In the genomic region with DNA sequence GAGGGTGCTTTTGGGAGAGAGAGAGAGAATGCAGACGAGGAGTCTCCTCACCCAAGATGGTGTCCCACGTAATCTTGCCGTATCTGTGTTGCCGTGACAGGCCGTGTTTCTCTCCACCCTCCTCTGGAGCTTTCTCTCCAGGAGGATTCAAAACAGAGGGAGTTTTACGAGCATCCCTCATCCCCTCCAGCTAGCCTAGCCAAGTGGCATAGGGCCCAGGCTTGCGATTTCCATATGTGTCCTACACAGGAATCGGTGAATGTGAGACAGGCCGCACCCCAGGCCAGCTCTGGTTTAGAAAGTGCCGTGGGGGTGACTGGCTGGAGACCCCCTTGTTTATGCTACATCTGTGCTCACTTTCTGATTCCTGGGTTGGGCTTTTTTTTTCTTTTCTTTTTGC, we compare ENCODE assay signal across 10 mouse cellular contexts.
DNase-seq lines count a peak whose midpoint lies in the region; ATAC-seq lines count a peak whose summit lies in the region.
"Had no signal": no experiment of that assay in that cellular context is flagged by ENCODE, and none has a peak within 500 bp of the region (broad histone marks: within the 10 kb centered on the region; RNA-seq: fewer than 3 reads in every experiment).

No protein-coding gene starts in this region.

- intact Hi-C loops in heart, postnatal 25 days (cut with DNase I), result no loop called here

- no peaks in the 10 kb centered on the region for H3K27me3 ChIP-seq in intestine, embryonic 15.5 days (replicated peaks)
- H3K27me3 ChIP-seq: forebrain, embryonic 12.5 days had no signal

- peaks cover 19% of the 10 kb centered on the region for H3K4me1 ChIP-seq in intestine, embryonic 15.5 days (replicated peaks)

- no peak overlapping the region for H3K9ac ChIP-seq in intestine, embryonic 15.5 days
- H3K9ac ChIP-seq: forebrain, embryonic 12.5 days had no signal

- H3K4me3 ChIP-seq in intestine, embryonic 15.5 days (replicated peaks), result no peak overlapping the region
- H3K4me3 ChIP-seq: forebrain, embryonic 12.5 days had no signal

- DNase-seq in heart, postnatal 4 days, result peak; percentile 25
- no peak for DNase-seq in heart, postnatal 25 days (ENCODE audit: low spot score)
- peak; percentile 66 for DNase-seq in urinary bladder, postnatal 14 days (ENCODE audit: low spot score)
- DNase-seq in urinary bladder, postnatal 10 days (ENCODE audit: low spot score), result no peak
- DNase-seq in embryo, embryonic 10 days (ENCODE audit: low spot score), result no peak
- DNase-seq in adrenal gland, adult 8-10 months, result no peak
- DNase-seq: midbrain, embryonic 14.5 days had no signal

- H3K27ac ChIP-seq in intestine, embryonic 15.5 days, result peak overlapping the region; percentile 61; the same call in 1 of the 2 replicates
- H3K27ac ChIP-seq: forebrain, embryonic 12.5 days had no signal

- H3K9me3 ChIP-seq in intestine, embryonic 15.5 days, result no peaks in the 10 kb centered on the region
- H3K9me3 ChIP-seq: forebrain, embryonic 12.5 days had no signal

- no peak for ATAC-seq in intestine, embryonic 15.5 days
- ATAC-seq: lung, postnatal 0 days had no signal

- H3K36me3 ChIP-seq in intestine, embryonic 15.5 days, result no peaks in the 10 kb centered on the region

- 58% methylated on average over 10 of the region's 10 CpGs for WGBS in intestine, embryonic 15.5 days

- no peak overlapping the region for H3K4me2 ChIP-seq in intestine, embryonic 15.5 days (replicated peaks)
- H3K4me2 ChIP-seq: forebrain, embryonic 12.5 days had no signal

Comparison
In these comparisons a context has a peak if more than half of its experiments do, and no peak if none do; other contexts are left out.
1. DNase-seq: peak in heart, postnatal 4 days (single experiment) and urinary bladder, postnatal 14 days (single experiment); none in heart, postnatal 25 days (single experiment), urinary bladder, postnatal 10 days (single experiment), embryo, embryonic 10 days (single experiment) and adrenal gland, adult 8-10 months (single experiment).